Mouse (Mus musculus): Measurements from ENCODE around the gene Tmem87a.

- no peak for TF ChIP-seq CTCF (IDR thresholded peaks at IDR 0.05; ENCODE audit: low read depth, low read length)
- TF ChIP-seq POLR2A (IDR thresholded peaks at IDR 0.05; ENCODE audit: borderline replicate concordance, low read depth, low read length), result no peak
These were observed 11.5 kb downstream of the Tmem87a start for GRCm38 (mm10) chr2:120392406-120392805.
